Mouse (Mus musculus): ENCODE data around the gene Hfm1. TPM values are rescaled to one million over a fixed set of nuclear protein-coding genes. Genes with fewer than 3 reads are reported as not detected.
A peak's percentile ranks its signal among the peaks of the same experiment; 100 is the strongest.

The Hfm1 gene
- polyA plus RNA-seq, 1 experiment: not detected

DNA sequence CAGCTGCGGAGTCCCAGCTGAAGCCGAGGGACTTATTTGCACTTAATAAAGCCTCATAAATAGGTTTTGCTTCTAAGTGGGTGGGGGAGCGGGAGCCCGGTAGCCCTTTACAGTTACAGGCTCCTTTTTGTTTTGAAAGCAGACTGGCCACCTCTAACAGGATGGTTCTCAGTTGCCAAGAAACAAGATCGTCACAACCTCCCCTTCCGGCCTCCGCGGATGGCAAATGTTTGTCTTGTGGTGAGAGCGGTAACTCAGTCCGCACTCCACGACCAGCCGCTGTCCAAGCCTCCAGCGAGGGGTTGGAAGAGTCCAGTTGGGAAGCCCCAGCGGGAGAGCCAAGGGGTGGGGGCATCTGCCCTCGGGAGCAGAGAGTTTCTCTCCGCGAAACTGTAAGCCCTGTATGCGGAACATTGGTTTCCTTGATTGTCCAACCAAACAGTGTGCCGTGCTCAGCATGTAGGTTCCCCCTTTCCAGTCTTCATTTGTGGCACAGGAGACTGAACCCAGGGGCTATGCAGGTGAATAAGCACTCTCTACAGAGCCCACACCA, 100.7 kb downstream of the Hfm1 start:
- Histone ChIP-seq H3K9me3 (ENCODE audit: control insufficient read depth, low read length) (no peaks in the 10 kb centered on the region), H3K4me3 (replicated peaks) (no peak overlapping the region)

DNA sequence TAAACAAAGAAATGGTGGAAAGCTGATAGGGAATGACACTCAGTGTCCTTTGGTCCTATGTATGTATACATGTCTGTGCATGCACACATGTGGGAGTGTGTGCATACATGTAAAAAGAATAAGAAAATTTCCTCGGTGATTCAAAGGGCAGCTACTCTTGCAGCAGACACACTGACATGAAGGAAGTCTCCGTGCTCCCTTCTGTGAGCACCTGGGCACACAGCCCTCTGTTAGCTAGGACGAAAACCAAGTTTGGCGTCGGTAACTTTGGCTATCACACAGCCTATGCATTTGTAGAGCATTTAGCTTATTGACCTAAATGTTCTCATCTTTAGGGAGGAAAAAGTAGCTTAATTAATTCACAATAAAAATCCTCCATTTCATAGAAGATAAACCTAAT, 101.4 kb downstream of the Hfm1 start:
- Histone ChIP-seq H3K36me3 (ENCODE audit: control insufficient read depth) (no peaks in the 10 kb centered on the region), H3K4me1 (ENCODE audit: control insufficient read depth) (no peaks in the 10 kb centered on the region), H3K9me3 (ENCODE audit: control insufficient read depth, low read length) (no peaks in the 10 kb centered on the region), H3K27me3 (ENCODE audit: control insufficient read depth) (peaks cover 25% of the 10 kb centered on the region), H3K4me3 (replicated peaks) (no peak overlapping the region)
- TF ChIP-seq TAL1 (IDR thresholded peaks at IDR 0.05; ENCODE audit: low read length): no peak
- TF ChIP-seq GATA1 (IDR thresholded peaks at IDR 0.05; ENCODE audit: low read length): no peak

More for the DNA sequence above, 100.7 kb downstream of the Hfm1 start:
- Histone ChIP-seq H3K27me3 (ENCODE audit: control insufficient read depth) (peaks cover 25% of the 10 kb centered on the region), H3K36me3 (ENCODE audit: control insufficient read depth) (no peaks in the 10 kb centered on the region), H3K4me1 (ENCODE audit: control insufficient read depth) (no peaks in the 10 kb centered on the region)
- TF ChIP-seq GATA1 (IDR thresholded peaks at IDR 0.05; ENCODE audit: low read length) (no peak), TAL1 (IDR thresholded peaks at IDR 0.05; ENCODE audit: low read length) (no peak)

DNA sequence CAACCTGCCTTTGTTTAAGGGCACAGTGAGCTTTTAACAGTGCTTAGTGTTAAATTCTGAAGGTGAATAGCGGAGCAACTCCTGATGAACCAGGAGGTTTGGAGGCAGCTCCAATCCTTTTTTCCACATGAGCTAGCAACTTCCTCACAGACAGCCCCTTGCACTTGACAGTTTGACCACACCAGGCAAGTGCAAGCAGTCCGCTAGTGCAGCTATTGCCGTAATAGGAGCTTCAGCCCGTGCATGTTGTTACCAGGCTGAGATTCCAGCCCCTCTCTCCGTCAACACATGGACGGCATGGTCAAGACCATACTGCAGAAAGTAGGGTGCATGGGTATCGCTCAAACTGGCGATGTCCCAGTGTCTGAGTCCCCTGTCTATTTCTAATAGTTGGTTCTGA, 106.5 kb downstream of the Hfm1 start:
- H3K9me3 ChIP-seq (ENCODE audit: control insufficient read depth, low read length): no peaks in the 10 kb centered on the region
- no peaks in the 10 kb centered on the region for H3K4me1 ChIP-seq (ENCODE audit: control insufficient read depth)
- H3K4me3 ChIP-seq (replicated peaks): no peak overlapping the region
- TF ChIP-seq TAL1 (IDR thresholded peaks at IDR 0.05; ENCODE audit: low read length) (no peak), GATA1 (IDR thresholded peaks at IDR 0.05; ENCODE audit: low read length) (no peak)
- no peaks in the 10 kb centered on the region for H3K36me3 ChIP-seq (ENCODE audit: control insufficient read depth)
- H3K27me3 ChIP-seq (ENCODE audit: control insufficient read depth): peaks cover 11% of the 10 kb centered on the region

DNA sequence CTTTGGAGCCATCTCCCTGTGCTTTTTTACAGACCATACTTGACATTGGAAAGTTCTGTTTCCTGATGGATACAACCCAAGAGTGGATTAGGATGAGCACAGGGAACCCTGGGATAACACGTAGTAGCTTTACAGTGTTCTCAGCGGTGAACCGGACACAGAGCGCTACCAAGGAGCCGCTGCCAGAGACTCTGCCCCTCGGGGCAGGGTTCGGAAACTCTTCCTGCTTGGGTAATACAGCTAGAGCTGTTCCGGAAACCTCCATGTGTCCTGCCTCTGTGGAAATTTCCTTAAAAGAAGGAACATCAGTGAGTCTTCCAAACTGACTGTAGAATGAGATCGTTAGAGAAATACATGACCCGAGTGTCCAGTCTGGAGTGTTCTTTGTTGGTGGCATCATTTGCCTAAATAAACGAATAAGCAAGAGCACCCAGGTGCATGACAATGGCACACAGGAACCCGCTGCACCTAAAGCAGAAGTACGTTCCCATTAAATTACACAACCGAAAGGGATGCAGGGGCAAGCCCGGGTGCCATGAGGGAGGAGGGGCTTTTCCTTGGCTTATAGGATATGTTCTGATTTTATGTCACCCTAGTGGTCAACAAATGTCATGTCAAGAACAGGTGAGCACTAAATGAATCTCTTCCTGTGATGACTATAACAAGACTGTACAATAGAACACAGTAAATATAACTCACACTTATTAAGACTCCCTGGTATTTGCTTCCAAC, 110.0 kb downstream of the Hfm1 start:
- no peaks in the 10 kb centered on the region for H3K36me3 ChIP-seq (ENCODE audit: control insufficient read depth)
- H3K9me3 ChIP-seq (ENCODE audit: control insufficient read depth, low read length): no peaks in the 10 kb centered on the region
- TF ChIP-seq GATA1 (IDR thresholded peaks at IDR 0.05; ENCODE audit: low read length) (no peak), TAL1 (IDR thresholded peaks at IDR 0.05; ENCODE audit: low read length) (no peak)
- no peak overlapping the region for H3K4me3 ChIP-seq (replicated peaks)
- no peaks in the 10 kb centered on the region for H3K4me1 ChIP-seq (ENCODE audit: control insufficient read depth)
- peaks cover 6% of the 10 kb centered on the region for H3K27me3 ChIP-seq (ENCODE audit: control insufficient read depth)

- H3K4me3 ChIP-seq (replicated peaks): no peak overlapping the region
- peaks cover 6% of the 10 kb centered on the region for H3K27me3 ChIP-seq (ENCODE audit: control insufficient read depth)
- H3K9me3 ChIP-seq (ENCODE audit: control insufficient read depth, low read length): no peaks in the 10 kb centered on the region
- no peaks in the 10 kb centered on the region for H3K36me3 ChIP-seq (ENCODE audit: control insufficient read depth)
- no peaks in the 10 kb centered on the region for H3K4me1 ChIP-seq (ENCODE audit: control insufficient read depth)
- TF ChIP-seq GATA1 (IDR thresholded peaks at IDR 0.05; ENCODE audit: low read length) (no peak), TAL1 (IDR thresholded peaks at IDR 0.05; ENCODE audit: low read length) (no peak)
Observed at GRCm38 (mm10) chr5:106814611-106815010, 111.5 kb downstream of the Hfm1 start.

GRCm38 (mm10) chr5:106803094-106803493, 123.0 kb downstream of the Hfm1 start:
- H3K36me3 ChIP-seq (ENCODE audit: control insufficient read depth): no peaks in the 10 kb centered on the region
- H3K4me1 ChIP-seq (ENCODE audit: control insufficient read depth): peaks cover 13% of the 10 kb centered on the region
- H3K9me3 ChIP-seq (ENCODE audit: control insufficient read depth, low read length): no peaks in the 10 kb centered on the region
- TF ChIP-seq GATA1 (IDR thresholded peaks at IDR 0.05; ENCODE audit: low read length): no peak
- TF ChIP-seq TAL1 (IDR thresholded peaks at IDR 0.05; ENCODE audit: low read length): no peak
- H3K4me3 ChIP-seq (replicated peaks): no peak overlapping the region
- no peaks in the 10 kb centered on the region; the same call in 1 of the 2 replicates for H3K27me3 ChIP-seq (ENCODE audit: control insufficient read depth)

DNA sequence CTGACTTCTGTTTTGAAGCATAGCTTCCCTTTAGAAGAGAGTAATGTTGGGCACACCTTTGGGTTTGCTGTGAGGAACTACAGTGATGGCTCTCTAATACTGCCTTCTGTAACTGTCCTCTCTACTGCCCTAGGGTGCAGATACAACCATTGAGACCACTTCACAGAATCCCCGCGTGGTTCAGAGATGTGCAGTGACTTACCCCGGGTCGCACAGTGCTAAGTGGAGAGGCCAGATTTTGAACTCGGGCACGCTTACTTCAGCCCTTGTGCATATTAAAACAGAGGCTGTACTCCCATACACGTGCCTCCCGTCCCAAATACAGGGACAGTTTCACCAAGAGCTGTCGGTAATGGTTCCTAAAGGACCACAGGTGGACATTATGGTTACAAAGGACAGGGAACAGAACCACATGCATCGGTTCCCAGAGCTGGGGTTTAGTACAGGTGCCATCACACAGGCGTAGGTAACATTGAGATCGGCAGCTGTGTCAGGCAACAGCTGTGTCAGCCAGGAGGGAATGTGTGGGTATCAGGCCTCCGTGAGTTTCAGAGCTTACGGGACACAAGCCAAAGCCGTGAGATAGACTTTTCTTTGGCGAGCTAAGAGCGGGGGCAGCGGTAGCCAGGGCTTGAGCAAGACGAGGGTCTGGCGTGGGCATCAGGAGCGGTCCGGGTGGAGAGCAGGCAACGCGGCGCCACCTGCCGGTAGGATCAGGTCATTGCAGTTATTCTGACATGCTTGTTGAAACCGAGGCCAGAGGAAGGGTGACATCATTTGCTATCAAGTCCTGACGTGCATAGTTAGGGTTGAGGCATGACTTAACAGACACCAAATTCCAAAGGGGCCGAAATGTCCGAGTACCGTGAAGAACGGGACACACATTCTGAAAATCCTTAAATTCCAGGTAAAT, 124.0 kb downstream of the Hfm1 start:
- no peaks in the 10 kb centered on the region for H3K36me3 ChIP-seq (ENCODE audit: control insufficient read depth)
- no peaks in the 10 kb centered on the region for H3K9me3 ChIP-seq (ENCODE audit: control insufficient read depth, low read length)
- TF ChIP-seq GATA1 (IDR thresholded peaks at IDR 0.05; ENCODE audit: low read length): no peak
- TF ChIP-seq TAL1 (IDR thresholded peaks at IDR 0.05; ENCODE audit: low read length): no peak
- H3K4me1 ChIP-seq (ENCODE audit: control insufficient read depth): peaks cover 13% of the 10 kb centered on the region
- H3K4me3 ChIP-seq (replicated peaks): peak overlapping the region; percentile 28
- no peaks in the 10 kb centered on the region; the same call in 1 of the 2 replicates for H3K27me3 ChIP-seq (ENCODE audit: control insufficient read depth)

GRCm38 (mm10) chr5:106801215-106801863, 124.8 kb downstream of the Hfm1 start:
- no peaks in the 10 kb centered on the region for H3K36me3 ChIP-seq (ENCODE audit: control insufficient read depth)
- no peaks in the 10 kb centered on the region; the same call in 1 of the 2 replicates for H3K27me3 ChIP-seq (ENCODE audit: control insufficient read depth)
- H3K4me3 ChIP-seq (replicated peaks): no peak overlapping the region
- no peak for TF ChIP-seq GATA1 (IDR thresholded peaks at IDR 0.05; ENCODE audit: low read length)
- TF ChIP-seq TAL1 (IDR thresholded peaks at IDR 0.05; ENCODE audit: low read length): no peak
- peaks cover 13% of the 10 kb centered on the region for H3K4me1 ChIP-seq (ENCODE audit: control insufficient read depth)
- H3K9me3 ChIP-seq (ENCODE audit: control insufficient read depth, low read length): no peaks in the 10 kb centered on the region

Data from erythroblast, embryonic 14.5 days (primary cell).